Mouse (Mus musculus) T-helper 17 cell (primary cell): ENCODE results near the gene Olfr392.

ENCODE experiments used
- in situ Hi-C, 2 experiments: fragments of 300-600 bp; cut with MboI, MseI; formaldehyde crosslinking; loops; 1 replicate in 1 of 2; 2 replicates in 1 of 2; pipeline ENCODE4 v1.15.1; 2025; ENCODE audit warnings: high pct_unique_total_duplicates in 2 of 2

Gene Olfr392

DNA sequence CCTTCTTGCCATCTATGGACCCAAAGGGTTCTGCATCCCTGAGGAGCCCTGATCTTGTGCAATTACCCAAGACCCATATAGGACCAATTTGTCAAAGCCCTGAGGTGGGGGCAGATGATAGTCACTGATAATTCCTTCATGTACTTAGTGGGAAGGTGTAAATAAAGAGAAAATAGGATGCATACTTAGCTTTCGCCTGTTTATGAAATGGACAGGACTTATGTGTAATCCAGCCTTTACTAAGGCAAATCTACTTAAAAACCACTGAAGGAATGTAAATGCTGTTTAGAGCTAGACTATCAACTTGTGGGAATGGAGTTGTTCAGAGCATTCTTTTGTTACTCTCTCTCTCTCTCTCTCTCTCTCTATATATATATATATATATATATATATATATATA, at the start of gene Olfr392:
Olfr392 (minus strand) TSS at position 101 of the 400 bp plus-strand sequence.
- in situ Hi-C loops, result loop anchor here in 1 of 2 experiments (25.0 kb wide), 1 partner anchor 905 kb away; no protein-coding TSS in a partner anchor

DNA sequence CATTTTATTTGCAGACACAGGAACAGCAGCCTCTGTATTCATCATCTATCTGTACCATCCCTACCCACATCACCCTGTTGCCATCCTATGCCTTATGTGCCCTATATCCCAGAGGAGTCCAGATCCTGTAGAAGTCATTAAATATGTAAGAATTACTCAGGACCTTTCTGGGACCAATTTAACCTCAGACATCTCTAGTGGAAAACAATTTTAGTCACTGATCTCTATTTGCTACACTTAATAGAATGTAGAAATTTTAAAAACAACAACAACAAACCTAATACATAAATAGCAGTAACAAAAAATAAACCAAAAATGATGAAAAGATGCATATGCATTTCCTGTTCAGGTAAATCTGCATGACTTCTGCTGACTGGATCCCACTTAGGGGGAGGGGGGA, 34.5 kb upstream of the Olfr392 start, which contains the start of gene Olfr393:
Olfr393 (minus strand) TSS at position 101 of the 400 bp plus-strand sequence.
- in situ Hi-C loops, result no loop called here

DNA sequence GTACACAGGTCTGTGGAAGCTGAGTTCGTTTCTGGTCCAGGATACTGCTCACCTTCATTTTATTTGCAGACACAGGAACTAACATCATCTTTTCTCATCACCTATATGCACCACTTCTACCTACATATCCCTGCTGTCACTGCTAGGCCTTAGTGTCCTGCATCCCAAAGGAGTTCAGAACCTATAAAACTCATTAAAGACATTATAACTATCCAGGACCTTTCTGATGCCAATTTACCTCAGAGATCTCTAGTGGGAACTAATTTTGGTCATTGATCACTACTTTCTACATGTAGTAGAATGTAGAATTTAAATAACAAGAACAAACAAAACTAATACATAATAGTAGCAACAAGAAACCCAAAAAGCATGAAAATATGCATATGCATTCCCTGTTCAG, 13.9 kb downstream of the Olfr392 start, which contains the start of gene Olfr391-ps:
Olfr391-ps (minus strand) TSS at position 101 of the 400 bp plus-strand sequence.
- in situ Hi-C loops, result loop anchor here in 1 of 2 experiments (25.0 kb wide), 1 partner anchor 891 kb away; no protein-coding TSS in a partner anchor

DNA sequence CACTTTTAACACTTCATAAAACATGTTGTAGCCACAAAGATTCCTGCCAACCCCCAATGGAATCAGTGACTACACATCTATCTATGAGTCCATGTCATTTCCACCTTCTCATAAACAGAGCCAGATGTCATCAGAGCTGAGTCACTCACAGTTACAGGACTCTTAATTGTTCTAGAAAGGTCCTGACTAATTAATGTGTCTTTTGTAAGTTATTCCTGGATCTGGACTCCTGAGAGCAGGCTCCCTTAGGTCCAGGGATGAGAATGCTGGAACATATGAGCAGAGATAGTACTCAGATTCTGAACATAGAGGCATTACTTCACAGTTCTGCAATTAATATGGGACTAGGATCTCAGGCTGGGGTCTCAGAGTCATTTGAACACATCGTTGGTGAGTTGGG, 34.2 kb downstream of the Olfr392 start, which contains the start of gene Olfr390:
Olfr390 (plus strand) TSS at position 301 of the 400 bp plus-strand sequence.
- in situ Hi-C loops, result no loop called here

DNA sequence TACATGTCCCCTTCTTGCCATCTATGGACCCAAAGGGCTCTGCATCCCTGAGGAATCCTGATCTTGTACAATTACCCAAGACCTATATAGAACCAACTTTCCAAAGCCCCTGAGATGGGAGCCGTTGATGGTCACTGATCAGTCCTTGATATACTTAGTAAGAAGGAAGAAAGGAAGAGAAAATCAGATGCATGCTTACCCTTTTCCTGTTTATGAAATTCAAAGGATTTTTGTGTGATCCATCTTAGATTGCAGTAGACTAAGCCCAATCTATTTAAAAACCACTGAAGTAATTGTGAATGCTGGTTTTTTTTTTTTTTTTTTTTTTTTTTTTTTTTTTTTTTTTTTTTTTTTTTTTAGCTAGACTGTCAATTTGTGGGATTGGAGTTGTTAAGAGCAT, 36.2 kb downstream of the Olfr392 start, which contains the start of gene Olfr389:
Olfr389 (minus strand) TSS at position 101 of the 400 bp plus-strand sequence.
- in situ Hi-C loops, result no loop called here
